Mouse (Mus musculus): ENCODE measurements around the gene Tapt1.

- no peak for TF ChIP-seq CTCF (IDR thresholded peaks at IDR 0.05; ENCODE audit: low read depth, low read length)
- no peak for TF ChIP-seq POLR2A (IDR thresholded peaks at IDR 0.05; ENCODE audit: extremely low read depth, insufficient read depth, low read length)
These were observed 9.3 kb downstream of the Tapt1 start for GRCm38 (mm10) chr5:44217041-44217684.
